Mouse (Mus musculus) liver, embryonic 11.5 days (tissue): ENCODE measurements around the gene Kdm2a. TPM values are rescaled to one million over a fixed set of nuclear protein-coding genes. Genes with fewer than 3 reads are reported as not detected.

Source experiments
- ATAC-seq: fragments of 200-750 bp; cut with Nextera tagmentation; replicated peaks from 2 replicates; pipeline ENCODE4 v1.8.0; 2017; ENCODE audit warnings: moderate number of reproducible peaks, mild to moderate bottlenecking, moderate TSS enrichment, moderate library complexity; ENCODE audit not compliant: low FRiP score
- DNase-seq: peaks from one replicate; pipeline ENCODE4 v3.0.0-alpha.2; 2017; ENCODE audit warnings: low spot score
- H3K27ac ChIP-seq: fragments of 300-500 bp; sonication (generic); 2 replicates; pipeline ENCODE4 v1.5.1; 2014; ENCODE audit warnings: mild to moderate bottlenecking, low read depth, low read length, control low read depth
- H3K27me3 ChIP-seq: fragments of 300-500 bp; sonication (generic); replicated peaks from 2 replicates; pipeline ENCODE4 v1.6.1; 2014; ENCODE audit warnings: low read length, mixed read lengths; ENCODE audit not compliant: control insufficient read depth, insufficient read depth
- H3K36me3 ChIP-seq: fragments of 300-500 bp; sonication (generic); 2 replicates; pipeline ENCODE4 v1.6.1; 2014; ENCODE audit warnings: mild to moderate bottlenecking, low read length, moderate library complexity, mixed read lengths; ENCODE audit not compliant: control insufficient read depth, insufficient read depth
- H3K4me1 ChIP-seq: fragments of 300-500 bp; sonication (generic); replicated peaks from 2 replicates; pipeline ENCODE4 v1.6.1; 2014; ENCODE audit warnings: low read length, mixed read lengths; ENCODE audit not compliant: control insufficient read depth, insufficient read depth
- H3K4me2 ChIP-seq: fragments of 300-500 bp; sonication (generic); 2 replicates; pipeline ENCODE4 v1.6.1; 2014; ENCODE audit warnings: mild to moderate bottlenecking, control low read depth, moderate library complexity
- H3K4me3 ChIP-seq: fragments of 300-500 bp; sonication (generic); 2 replicates; pipeline ENCODE4 v1.5.1; 2014; ENCODE audit warnings: low read depth, low read length, control low read depth
- H3K9ac ChIP-seq: fragments of 300-500 bp; sonication (generic); 2 replicates; pipeline ENCODE4 v1.6.1; 2014; ENCODE audit warnings: low read depth, low read length, control low read depth
- H3K9me3 ChIP-seq: fragments of 300-500 bp; sonication (generic); 2 replicates; pipeline ENCODE4 v1.6.1; 2016; ENCODE audit warnings: low read length, inconsistent platforms, mixed read lengths; ENCODE audit not compliant: control insufficient read depth
- WGBS: fragments of 180-500 bp; shearing (Covaris S2); extraction: QIAGEN DNeasy Blood & Tissue Kit; methylation state at CpG from one replicate; pipeline ENCODE4 v1.1.7; 2014; 5-methylcytosine and 5-hydroxymethylcytosine counted together
- polyA plus RNA-seq: library from polyadenylated mRNA; unstranded; fragments of >200 nt; fragmentation: Nextera tagmentation; extraction: Ambion mirVana; gene quantifications from 2 replicates; pipeline ENCODE4 v1.2.1, GENCODE M21; 2014

Kdm2a gene
- polyA plus RNA-seq, 1 experiment from 2014 or later = 40.2 TPM

GRCm38 (mm10) chr19:4297851-4298250 lies 100.2 kb downstream of the Kdm2a start:
- peaks cover 9% of the 10 kb centered on the region; the same call in 1 of the 2 replicates for H3K36me3 ChIP-seq
- ATAC-seq = no peak
- H3K27me3 ChIP-seq = no peaks in the 10 kb centered on the region
- no peak for DNase-seq
- whole genome bisulfite sequencing = 77% methylated on average over 5 of the region's 5 CpGs
- no peak overlapping the region for H3K9ac ChIP-seq
- H3K4me3 ChIP-seq = no peak overlapping the region
- H3K27ac ChIP-seq = 0 out of 2 replicates have a peak overlapping the region, but pooled peaks have one; percentile 9
- no peaks in the 10 kb centered on the region for H3K9me3 ChIP-seq
- H3K4me1 ChIP-seq = peaks cover 64% of the 10 kb centered on the region
- H3K4me2 ChIP-seq = no peak overlapping the region

GRCm38 (mm10) chr19:4296611-4297010 lies 101.5 kb downstream of the Kdm2a start:
- peaks cover 21% of the 10 kb centered on the region for H3K36me3 ChIP-seq
- H3K9me3 ChIP-seq = no peaks in the 10 kb centered on the region
- no peak overlapping the region; the same call in 1 of the 2 replicates for H3K27ac ChIP-seq
- peaks cover 52% of the 10 kb centered on the region for H3K4me1 ChIP-seq
- ATAC-seq = no peak
- no peak overlapping the region for H3K4me3 ChIP-seq
- H3K9ac ChIP-seq = no peak overlapping the region
- 80% methylated on average over 2 of the region's 2 CpGs for WGBS
- DNase-seq = no peak
- H3K27me3 ChIP-seq = no peaks in the 10 kb centered on the region
- no peak overlapping the region for H3K4me2 ChIP-seq

- H3K4me1 ChIP-seq = peaks cover 40% of the 10 kb centered on the region
- ATAC-seq = no peak
- peak overlapping the region; percentile 70 for H3K27ac ChIP-seq
- H3K36me3 ChIP-seq = peaks cover 33% of the 10 kb centered on the region
- H3K27me3 ChIP-seq = no peaks in the 10 kb centered on the region
- 75% methylated on average over 4 of the region's 4 CpGs for WGBS
- H3K9ac ChIP-seq = no peak overlapping the region
- H3K4me2 ChIP-seq = no peak overlapping the region
- H3K4me3 ChIP-seq = no peak overlapping the region
- H3K9me3 ChIP-seq = no peaks in the 10 kb centered on the region
- no peak for DNase-seq
Observed at GRCm38 (mm10) chr19:4295391-4295790, 102.7 kb downstream of the Kdm2a start.

GRCm38 (mm10) chr19:4294381-4295097 lies 103.5 kb downstream of the Kdm2a start:
- H3K4me1 ChIP-seq = peaks cover 33% of the 10 kb centered on the region
- peaks cover 41% of the 10 kb centered on the region for H3K36me3 ChIP-seq
- no peaks in the 10 kb centered on the region for H3K9me3 ChIP-seq
- H3K9ac ChIP-seq = peak overlapping the region; percentile 41; the same call in 1 of the 2 replicates
- 49% methylated on average over 14 of the region's 14 CpGs for WGBS
- DNase-seq = peak; percentile 68
- H3K4me3 ChIP-seq = 0 out of 2 replicates have a peak overlapping the region, but pooled peaks have one; percentile 14
- ATAC-seq = peak; percentile 72
- peak overlapping the region; percentile 70 for H3K27ac ChIP-seq
- H3K4me2 ChIP-seq = peak overlapping the region; percentile 40
- no peaks in the 10 kb centered on the region for H3K27me3 ChIP-seq

GRCm38 (mm10) chr19:4291161-4291560 lies 106.9 kb downstream of the Kdm2a start:
- Histone ChIP-seq H3K36me3 (peaks cover 70% of the 10 kb centered on the region), H3K4me3 (no peak overlapping the region), H3K4me1 (peaks cover 13% of the 10 kb centered on the region; the same call in 1 of the 2 replicates), H3K9ac (no peak overlapping the region), H3K9me3 (no peaks in the 10 kb centered on the region), H3K27me3 (no peaks in the 10 kb centered on the region), H3K27ac (no peak overlapping the region), H3K4me2 (no peak overlapping the region)
- 90% methylated on average over 11 of the region's 11 CpGs for WGBS
- no peak for ATAC-seq
- DNase-seq = no peak

GRCm38 (mm10) chr19:4290749-4291148 lies 107.3 kb downstream of the Kdm2a start:
- Histone ChIP-seq H3K4me1 (peaks cover 13% of the 10 kb centered on the region; the same call in 1 of the 2 replicates), H3K27me3 (no peaks in the 10 kb centered on the region), H3K36me3 (peaks cover 73% of the 10 kb centered on the region), H3K27ac (no peak overlapping the region), H3K9me3 (no peaks in the 10 kb centered on the region), H3K4me3 (no peak overlapping the region), H3K4me2 (no peak overlapping the region), H3K9ac (no peak overlapping the region)
- ATAC-seq (no peak), DNase-seq (no peak)
- WGBS = 89% methylated on average over 15 of the region's 15 CpGs

GRCm38 (mm10) chr19:4283653-4284052 lies 114.4 kb downstream of the Kdm2a start:
- Histone ChIP-seq H3K4me2 (peak overlapping the region; percentile 95), H3K4me3 (peak overlapping the region; percentile 71), H3K9me3 (no peaks in the 10 kb centered on the region), H3K27me3 (0 out of 2 replicates have a peak, but pooled peaks cover 2% of the 10 kb centered on the region), H3K9ac (0 out of 2 replicates have a peak overlapping the region, but pooled peaks have one; percentile 9), H3K27ac (no peak overlapping the region), H3K4me1 (peaks cover 2% of the 10 kb centered on the region), H3K36me3 (peaks cover 25% of the 10 kb centered on the region)
- ATAC-seq = no peak
- DNase-seq = no peak
- 40% methylated on average over 7 of the region's 7 CpGs for WGBS

GRCm38 (mm10) chr19:4282898-4283553 lies 115.1 kb downstream of the Kdm2a start, which contains the start of gene Ankrd13d:
Gene Ankrd13d (minus strand): TSS chr19:4283137.
- Histone ChIP-seq H3K36me3 (peaks cover 21% of the 10 kb centered on the region), H3K9me3 (no peaks in the 10 kb centered on the region), H3K27me3 (0 out of 2 replicates have a peak, but pooled peaks cover 2% of the 10 kb centered on the region), H3K4me1 (peaks cover 2% of the 10 kb centered on the region), H3K9ac (peak within 1 kb of the TSS; percentile 70), H3K27ac (peak within 1 kb of the TSS; percentile 13; the same call in 1 of the 2 replicates), H3K4me2 (peak within 1 kb of the TSS; percentile 95), H3K4me3 (peak within 1 kb of the TSS; percentile 71)
- ATAC-seq (peak; percentile 89), DNase-seq (peak; percentile 87)
- under 1% methylated on average over 50 of the region's 50 CpGs for WGBS
